Mouse (Mus musculus): ENCODE results near the gene F13a1. TPM values are rescaled to one million over a fixed set of nuclear protein-coding genes. Genes with fewer than 3 reads are reported as not detected.

Gene F13a1
- polyA plus RNA-seq, 1 experiment, result not detected

GRCm38 (mm10) chr13:36839111-36839510 is 210.9 kb downstream of the F13a1 start:
- Histone ChIP-seq H3K4me1 (ENCODE audit: control insufficient read depth, insufficient read depth, low read length) (no peaks in the 10 kb centered on the region), H3K9ac (ENCODE audit: low read depth, poor library complexity, severe bottlenecking) (no peak overlapping the region)
- TF ChIP-seq CTCF (IDR thresholded peaks at IDR 0.05; ENCODE audit: low read depth, low read length), result no peak
- no peak for TF ChIP-seq EP300 (IDR thresholded peaks at IDR 0.05; ENCODE audit: insufficient read depth, low read depth, low read length)
- no peak for TF ChIP-seq POLR2A (IDR thresholded peaks at IDR 0.05; ENCODE audit: insufficient read depth, low read length)

More at GRCm38 (mm10) chr13:36839111-36839510, 210.9 kb downstream of the F13a1 start:
- H3K4me3 ChIP-seq (ENCODE audit: low read depth, low read length), result no peak overlapping the region
- no peaks in the 10 kb centered on the region for H3K9me3 ChIP-seq (replicated peaks; ENCODE audit: control insufficient read depth, insufficient read depth, low read length, poor library complexity, severe bottlenecking)
- H3K27me3 ChIP-seq (ENCODE audit: control insufficient read depth, insufficient read depth, low read length, poor library complexity, severe bottlenecking), result no peaks in the 10 kb centered on the region
- no peaks in the 10 kb centered on the region for H3K36me3 ChIP-seq (ENCODE audit: control insufficient read depth, insufficient read depth, low read length, poor library complexity, severe bottlenecking)
- no peak overlapping the region for H3K27ac ChIP-seq (ENCODE audit: insufficient read depth, low read length)

Data from ES-Bruce4 (cell line).